Mouse (Mus musculus) gonadal fat pad, adult 2 months (tissue): Measurements from ENCODE around the gene Padi6. TPM values are rescaled to one million over a fixed set of nuclear protein-coding genes. Genes with fewer than 3 reads are reported as not detected.

Experiments used
- DNase-seq: peaks from one replicate; pipeline ENCODE4 v3.0.0-alpha.2; 2012; ENCODE audit warnings: low read depth
- polyA plus RNA-seq: library from polyadenylated mRNA; depleted of rRNA; stranded (reverse); fragments of >200 nt; gene quantifications from 2 replicates; pipeline ENCODE4 v1.2.3, GENCODE M21; 2012; rRNA removed

Padi6 gene
- 0.05 and 0.23 TPM in 2 replicates for polyA plus RNA-seq

- no peak for DNase-seq
Observed at GRCm38 (mm10) chr4:140742543-140742942, at the start of gene Padi6. Gene Padi6, minus strand, starts transcription at chr4:140742643.

DNA sequence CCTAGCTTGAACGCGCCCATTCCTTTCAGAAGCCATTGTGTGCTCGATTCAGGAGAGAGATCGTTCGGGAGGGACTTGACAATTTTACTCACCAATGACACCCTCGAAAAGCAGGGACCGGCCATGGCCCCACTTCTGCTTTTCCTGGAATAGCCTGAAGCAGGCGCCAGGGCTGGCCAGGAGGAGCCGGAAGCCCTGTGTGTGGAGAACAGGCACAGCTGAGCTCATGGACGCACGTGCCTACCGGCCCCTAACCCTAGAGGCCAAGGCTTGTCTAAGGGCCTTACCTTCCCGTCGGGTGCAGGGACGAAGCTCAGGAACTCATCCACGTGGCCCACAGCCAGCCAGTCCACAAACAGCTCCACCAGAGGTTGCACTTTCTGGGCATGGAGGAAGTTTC lies 48.6 kb upstream of the Padi6 start:
- no peak for DNase-seq

DNA sequence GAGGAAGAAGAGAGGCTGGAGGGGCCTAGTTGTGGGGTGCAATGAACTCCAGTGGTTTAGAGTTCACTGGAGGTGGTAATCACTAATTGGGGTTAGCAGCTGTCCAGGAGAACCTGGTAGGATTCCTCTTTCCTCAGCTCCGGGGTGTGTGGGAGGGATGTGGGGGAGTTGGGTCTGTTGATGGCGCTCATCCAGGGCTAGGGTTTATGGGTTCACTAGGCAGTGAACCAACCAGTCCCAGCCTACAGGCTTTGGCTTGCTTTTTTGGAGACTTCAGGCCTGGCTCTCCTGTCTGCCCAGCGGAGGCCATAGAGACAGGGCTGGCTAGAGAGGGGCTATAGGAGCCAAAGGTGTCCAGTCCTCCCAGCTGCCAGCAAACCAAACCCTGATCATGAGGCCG lies 47.5 kb upstream of the Padi6 start:
- no peak for DNase-seq

- no peak for DNase-seq
Observed at GRCm38 (mm10) chr4:140788983-140789382, 46.5 kb upstream of the Padi6 start.

DNA sequence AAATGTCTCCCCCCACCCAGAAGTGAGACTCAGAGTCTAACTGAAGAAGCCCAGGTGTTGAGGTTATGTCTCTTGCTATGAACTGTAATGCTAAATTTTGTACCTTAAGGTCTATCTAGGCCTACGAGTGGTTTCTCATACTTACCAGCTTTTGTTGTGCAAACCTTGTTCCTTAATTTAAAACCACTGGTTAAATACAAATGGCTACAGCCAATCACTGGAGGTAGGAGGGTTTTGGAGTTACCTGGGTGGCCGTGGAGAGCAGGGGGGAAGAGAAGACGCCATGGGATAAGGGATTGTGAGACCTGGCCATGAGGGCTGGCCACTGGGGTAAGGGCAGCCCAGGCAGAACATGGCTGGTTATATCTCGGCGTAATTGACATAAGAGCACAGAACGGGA lies 45.8 kb upstream of the Padi6 start:
- DNase-seq: no peak

GRCm38 (mm10) chr4:140787414-140787813 lies 45.0 kb upstream of the Padi6 start:
- no peak for DNase-seq

DNA sequence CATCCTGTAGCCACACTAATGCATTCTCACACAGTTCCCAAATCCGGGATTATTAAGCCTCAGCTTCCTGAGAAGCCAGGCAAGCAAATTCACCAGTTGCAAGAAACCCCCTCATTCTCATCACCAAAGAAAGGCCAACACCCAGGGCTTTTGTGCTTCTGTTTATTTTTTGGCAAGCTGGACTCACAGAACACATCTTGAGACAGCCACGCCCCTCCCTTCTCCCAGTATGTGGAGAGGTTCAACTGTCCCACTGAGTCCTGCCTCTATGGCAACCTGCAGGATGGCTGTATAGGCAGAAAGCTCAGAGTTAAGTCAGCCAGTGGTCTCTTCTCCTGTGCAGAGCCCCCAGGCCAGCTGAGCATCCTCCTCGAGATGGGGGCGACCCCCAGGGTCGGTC lies 42.8 kb upstream of the Padi6 start:
- no peak for DNase-seq

GRCm38 (mm10) chr4:140784292-140784945 lies 42.0 kb upstream of the Padi6 start:
- DNase-seq: no peak

GRCm38 (mm10) chr4:140782821-140783220 lies 40.4 kb upstream of the Padi6 start:
- DNase-seq: no peak

- DNase-seq: no peak
Observed at GRCm38 (mm10) chr4:140780507-140780906, 38.1 kb upstream of the Padi6 start.

GRCm38 (mm10) chr4:140779803-140780397 lies 37.5 kb upstream of the Padi6 start:
- no peak for DNase-seq

GRCm38 (mm10) chr4:140776623-140777022 lies 34.2 kb upstream of the Padi6 start:
- no peak for DNase-seq

DNA sequence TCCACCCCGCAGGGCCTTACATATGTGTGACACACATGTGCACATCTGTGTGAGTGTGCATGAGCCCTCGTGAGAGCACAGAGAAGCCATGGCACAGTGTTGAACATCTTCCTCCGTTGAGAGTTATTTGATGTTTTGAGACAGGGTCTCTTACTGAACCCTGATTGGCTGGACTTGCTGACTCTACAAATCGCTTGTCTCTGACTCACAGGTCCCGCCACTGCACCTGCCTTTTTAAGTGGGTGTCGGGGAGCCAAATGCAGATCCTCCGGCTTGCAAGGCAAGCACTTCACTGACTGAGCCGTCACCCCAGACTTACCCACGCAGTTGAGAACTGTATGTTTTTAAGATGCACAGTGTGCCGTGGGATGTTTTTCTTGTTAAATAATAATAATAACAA lies 33.4 kb upstream of the Padi6 start:
- DNase-seq: no peak

DNA sequence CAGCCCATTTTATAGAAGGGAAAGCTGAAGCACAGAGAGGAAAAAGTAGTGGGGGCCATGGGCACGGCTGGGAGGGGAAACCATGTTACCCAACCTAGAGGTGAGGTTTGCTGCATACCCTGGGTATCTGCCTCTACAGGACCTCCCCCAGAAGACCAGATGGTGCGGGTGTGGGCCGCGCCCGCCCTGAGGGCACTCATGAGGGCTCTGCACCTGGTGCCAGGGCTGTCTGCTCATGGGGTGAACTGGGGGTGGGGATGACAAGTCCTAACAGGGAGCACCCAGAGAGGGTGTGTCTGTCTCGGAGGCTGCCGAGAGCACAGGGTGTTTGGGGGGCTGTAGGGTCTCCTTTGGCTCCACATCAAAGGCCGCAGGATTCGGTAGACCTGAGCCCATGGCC lies 32.5 kb upstream of the Padi6 start:
- DNase-seq: no peak

DNA sequence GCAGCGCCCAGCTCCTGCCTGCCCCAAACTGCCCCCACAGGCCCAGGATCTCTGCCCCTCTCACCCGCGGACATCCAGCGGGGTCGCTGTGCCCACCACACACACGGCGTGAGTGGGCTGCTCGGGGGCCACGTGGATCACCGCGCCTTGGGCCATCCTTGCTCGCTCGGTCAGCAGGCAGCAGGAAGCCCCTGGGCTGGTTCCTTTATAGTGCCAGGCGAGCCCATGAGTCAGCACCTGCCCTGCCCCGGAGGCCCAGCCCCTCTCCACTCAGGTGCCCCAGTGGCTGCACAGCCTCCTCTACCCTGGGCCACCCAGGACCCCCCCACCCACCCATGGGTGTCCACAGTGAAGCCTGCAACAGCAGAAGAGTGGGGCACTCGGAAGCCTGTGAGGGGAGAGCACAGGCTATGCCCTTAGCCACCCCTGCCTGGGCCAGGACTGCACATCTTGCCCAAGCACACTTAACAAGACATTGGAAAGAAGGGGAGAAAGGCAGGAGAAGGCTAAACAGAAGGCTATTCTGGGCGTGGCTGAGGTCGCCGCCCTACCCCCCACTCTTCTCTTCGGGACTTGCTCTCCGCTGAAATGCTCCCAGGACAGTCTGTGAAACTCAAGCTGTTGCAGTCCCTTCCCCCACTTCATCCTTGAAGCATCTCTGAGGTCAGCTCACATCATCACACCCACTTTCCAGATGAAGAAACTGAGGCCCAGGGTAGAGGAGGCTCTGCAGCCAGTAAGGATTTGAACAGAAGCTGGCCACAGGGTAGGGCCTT lies 31.8 kb upstream of the Padi6 start, which contains the start of gene Padi4:
TSS of gene Padi4 (minus strand) at position 212 of the 776 bp plus-strand sequence.
- no peak for DNase-seq

DNA sequence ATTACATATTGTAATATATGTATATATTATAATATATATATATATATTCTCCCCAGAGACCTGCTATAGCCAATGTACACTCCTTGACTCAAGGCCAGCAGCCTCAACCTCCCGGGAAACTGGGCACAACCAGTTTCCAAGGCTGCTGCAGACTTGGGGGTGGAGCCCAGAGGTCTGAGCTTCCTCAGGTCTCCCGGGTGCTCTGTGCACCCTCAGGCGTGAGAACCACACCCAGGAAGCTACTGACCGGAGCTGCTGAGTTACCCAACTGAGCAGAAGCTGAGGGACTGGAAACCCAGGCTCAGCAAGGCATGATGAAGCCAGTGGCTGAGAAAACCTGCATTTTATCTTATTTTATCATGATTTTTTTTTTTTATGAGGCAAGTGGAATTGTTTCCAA lies 28.6 kb upstream of the Padi6 start:
- DNase-seq: no peak

- no peak for DNase-seq
Observed at GRCm38 (mm10) chr4:140770433-140770832, 28.0 kb upstream of the Padi6 start.

GRCm38 (mm10) chr4:140768973-140769372 lies 26.5 kb upstream of the Padi6 start:
- no peak for DNase-seq

DNA sequence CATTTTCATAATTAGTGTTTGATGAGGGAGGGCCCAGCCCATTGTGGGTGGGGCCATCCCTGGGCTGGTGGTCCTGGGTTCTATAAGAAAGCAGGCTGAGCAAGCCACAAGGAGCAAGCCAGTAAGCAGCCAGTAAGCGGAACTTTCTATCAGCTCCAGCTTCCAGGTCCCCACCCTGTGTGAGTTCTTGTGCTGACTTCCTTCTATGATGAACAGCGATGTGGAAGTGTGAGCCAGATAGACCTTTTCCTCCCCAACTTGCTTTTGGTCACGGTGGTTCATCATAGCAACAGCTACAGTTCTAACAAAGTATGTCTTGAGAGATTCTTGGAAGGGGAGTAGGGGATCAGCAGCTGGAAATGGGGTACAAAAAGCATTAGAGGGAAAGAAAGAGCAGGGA lies 23.5 kb upstream of the Padi6 start:
- no peak for DNase-seq

- DNase-seq: no peak
Observed at GRCm38 (mm10) chr4:140763158-140763557, 20.7 kb upstream of the Padi6 start.

- DNase-seq: no peak
Observed at GRCm38 (mm10) chr4:140761601-140762000, 19.2 kb upstream of the Padi6 start.

- DNase-seq: no peak
Observed at GRCm38 (mm10) chr4:140755811-140756210, 13.4 kb upstream of the Padi6 start.

- no peak for DNase-seq
Observed at GRCm38 (mm10) chr4:140753366-140753765, 10.9 kb upstream of the Padi6 start.
